In genomic region chr2:105702586-105702985, GRCm38 (mm10) we compare ENCODE assay signal across 20 mouse cellular contexts. TPM values are rescaled to one million over a fixed set of nuclear protein-coding genes. Genes with fewer than 3 reads are reported as not detected.
"Had no signal": no experiment of that assay in that cellular context is flagged by ENCODE, and none has a peak within 500 bp of the region (broad histone marks: within the 10 kb centered on the region; RNA-seq: fewer than 3 reads in every experiment).

No protein-coding gene starts in this region.

- H3K36me3 ChIP-seq: limb, embryonic 12.5 days; stomach, embryonic 15.5 days had no signal

- H3K9ac ChIP-seq: limb, embryonic 12.5 days; limb, embryonic 15.5 days; liver, embryonic 14.5 days; liver, postnatal 0 days; lung, embryonic 14.5 days; stomach, embryonic 15.5 days had no signal

- H3K27ac ChIP-seq: kidney, postnatal 0 days; layer of hippocampus, adult 2 months; limb, embryonic 12.5 days; limb, embryonic 15.5 days; liver, embryonic 14.5 days; macrophage; stomach, embryonic 15.5 days had no signal

- H3K9me3 ChIP-seq: limb, embryonic 12.5 days; limb, embryonic 15.5 days; stomach, embryonic 15.5 days had no signal

- H3K4me3 ChIP-seq: layer of hippocampus, adult 2 months; limb, embryonic 12.5 days; limb, embryonic 15.5 days; stomach, embryonic 15.5 days had no signal

- ATAC-seq: liver, postnatal 0 days; lung, postnatal 0 days had no signal

- H3K27me3 ChIP-seq: limb, embryonic 12.5 days; limb, embryonic 15.5 days; stomach, embryonic 15.5 days had no signal

- H3K4me2 ChIP-seq: limb, embryonic 12.5 days; limb, embryonic 15.5 days; liver, embryonic 11.5 days; lung, embryonic 14.5 days; stomach, embryonic 15.5 days had no signal

- H3K4me1 ChIP-seq: limb, embryonic 12.5 days; limb, embryonic 15.5 days; stomach, embryonic 15.5 days had no signal

- DNase-seq: kidney, adult 2 months; kidney, postnatal 25 days; layer of hippocampus, adult 9-11 months; liver, postnatal 0 days; lung, embryonic 14.5 days; midbrain, embryonic 14.5 days; right cerebral cortex, postnatal 25 days; spleen, adult 18-20 months; thymus, postnatal 25 days had no signal

RNA-seq across cellular contexts. Expression of gene Pax6, which starts 33.9 kb away (rescaled TPM):
- total RNA-seq: megakaryocyte, adult 5-6 weeks had no signal
- polyA plus RNA-seq: kidney, adult 2 months; limb, embryonic 12.5 days; liver, postnatal 0 days; lung, embryonic 14.5 days; lung, postnatal 0 days; macrophage; thymus, postnatal 0 days had no signal
